ENCODE assay signal across 8 mouse cellular contexts in genomic region chr11:54100045-54100691, GRCm38 (mm10). TPM values are rescaled to one million over a fixed set of nuclear protein-coding genes. Genes with fewer than 3 reads are reported as not detected.
DNase-seq lines count a peak whose midpoint lies in the region; ATAC-seq lines count a peak whose summit lies in the region.

TSS of gene P4ha2 (plus strand) at chr11:54100095.

- no peaks in the 10 kb centered on the region for H3K9me3 ChIP-seq in kidney, embryonic 15.5 days (replicated peaks)
- H3K9me3 ChIP-seq in intestine, embryonic 16.5 days (ENCODE audit: control insufficient read depth, low read length) = no peaks in the 10 kb centered on the region
- no peaks in the 10 kb centered on the region for H3K9me3 ChIP-seq in midbrain, embryonic 14.5 days (ENCODE audit: control insufficient read depth, low read length)

- H3K9ac ChIP-seq in kidney, embryonic 15.5 days = peak within 1 kb of the TSS; percentile 64
- peak within 1 kb of the TSS; percentile 78 for H3K9ac ChIP-seq in intestine, embryonic 16.5 days (ENCODE audit: low read depth, low read length)
- H3K9ac ChIP-seq in midbrain, embryonic 14.5 days (replicated peaks; ENCODE audit: low read length) = peak within 1 kb of the TSS; percentile 73

- peaks cover 24% of the 10 kb centered on the region for H3K4me1 ChIP-seq in kidney, embryonic 15.5 days
- H3K4me1 ChIP-seq in intestine, embryonic 16.5 days (ENCODE audit: control insufficient read depth, insufficient read depth, low read length) = peaks cover 13% of the 10 kb centered on the region
- H3K4me1 ChIP-seq in midbrain, embryonic 14.5 days (ENCODE audit: control insufficient read depth, insufficient read depth, low read length) = 0 out of 2 replicates have a peak, but pooled peaks cover 6% of the 10 kb centered on the region

- peak within 1 kb of the TSS; percentile 76 for H3K4me3 ChIP-seq in kidney, embryonic 15.5 days (replicated peaks)
- peak within 1 kb of the TSS; percentile 76 for H3K4me3 ChIP-seq in intestine, embryonic 16.5 days (ENCODE audit: low read length)
- peak within 1 kb of the TSS; percentile 60 for H3K4me3 ChIP-seq in midbrain, embryonic 14.5 days (replicated peaks; ENCODE audit: low read depth, low read length)

- ATAC-seq in kidney, embryonic 15.5 days (replicated peaks; ENCODE audit: low FRiP score) = peak; percentile 22; the same call in 1 of the 2 replicates
- peak; percentile 38 for ATAC-seq in intestine, embryonic 16.5 days
- ATAC-seq in midbrain, embryonic 14.5 days (ENCODE audit: low FRiP score, low TSS enrichment) = no peak; the same call in 1 of the 2 replicates
- ATAC-seq in granulocyte monocyte progenitor cell, adult 5-6 weeks (replicated peaks; ENCODE audit: poor library complexity, severe bottlenecking) = no peak

- H3K27me3 ChIP-seq in kidney, embryonic 15.5 days = 0 out of 2 replicates have a peak, but pooled peaks cover 8% of the 10 kb centered on the region
- H3K27me3 ChIP-seq in intestine, embryonic 16.5 days (replicated peaks; ENCODE audit: control insufficient read depth, insufficient read depth, low read length) = no peaks in the 10 kb centered on the region
- H3K27me3 ChIP-seq in midbrain, embryonic 14.5 days (ENCODE audit: control insufficient read depth, insufficient read depth, low read length) = 0 out of 2 replicates have a peak, but pooled peaks cover 13% of the 10 kb centered on the region

- WGBS in kidney, embryonic 15.5 days = 40% methylated on average over 10 of the region's 10 CpGs
- WGBS in intestine, embryonic 16.5 days = 50% methylated on average over 10 of the region's 10 CpGs
- 46% methylated on average over 10 of the region's 10 CpGs for WGBS in midbrain, embryonic 14.5 days

- DNase-seq in kidney, postnatal 4 days = no peak
- no peak for DNase-seq in adrenal gland, postnatal 10 days
- DNase-seq in gastrocnemius, postnatal 25 days = no peak
- no peak for DNase-seq in midbrain, embryonic 14.5 days
- no peak for DNase-seq in B cell, adult 2 months

- no peaks in the 10 kb centered on the region for H3K36me3 ChIP-seq in kidney, embryonic 15.5 days
- H3K36me3 ChIP-seq in intestine, embryonic 16.5 days (ENCODE audit: control insufficient read depth, insufficient read depth, low read length) = no peaks in the 10 kb centered on the region
- H3K36me3 ChIP-seq in midbrain, embryonic 14.5 days (ENCODE audit: control insufficient read depth, insufficient read depth, low read length) = no peaks in the 10 kb centered on the region

- peak within 1 kb of the TSS; percentile 99 for H3K4me2 ChIP-seq in kidney, embryonic 15.5 days
- H3K4me2 ChIP-seq in intestine, embryonic 16.5 days (ENCODE audit: low read depth, low read length) = peak within 1 kb of the TSS; percentile 97
- peak within 1 kb of the TSS; percentile 99 for H3K4me2 ChIP-seq in midbrain, embryonic 14.5 days (ENCODE audit: low read length)

- H3K27ac ChIP-seq in kidney, embryonic 15.5 days = no peak within 1 kb of the TSS; the same call in 1 of the 2 replicates
- peak within 1 kb of the TSS; percentile 49 for H3K27ac ChIP-seq in intestine, embryonic 16.5 days (ENCODE audit: low read length)
- H3K27ac ChIP-seq in midbrain, embryonic 14.5 days (replicated peaks; ENCODE audit: low read depth, low read length) = no peak within 1 kb of the TSS

RNA-seq across cellular contexts. Expression of gene P4ha2, which starts in this region (rescaled TPM):
- polyA plus RNA-seq in kidney, embryonic 15.5 days (2015; fragmentation: Nextera tagmentation; extraction: Ambion mirVana) = 36.6 and 44.5 TPM in 2 replicates
- 10 to 100 TPM; 18.6 to 20.1 TPM for total RNA-seq in adrenal gland, postnatal 10 days (2021)
- 10 to 100 TPM; 25.6 to 32.3 TPM for total RNA-seq in gastrocnemius, postnatal 25 days (2021)
- 43.7 and 46.2 TPM in 2 replicates for polyA plus RNA-seq in intestine, embryonic 16.5 days (2015; fragmentation: Nextera tagmentation; extraction: Ambion mirVana)
- polyA plus RNA-seq in midbrain, embryonic 14.5 days (2014; fragmentation: Nextera tagmentation; extraction: Ambion mirVana) = 6.5 and 10.5 TPM in 2 replicates
- not detected in 2 replicates for total RNA-seq in granulocyte monocyte progenitor cell, adult 5-6 weeks (2014; fragmentation: Nextera tagmentation)
- total RNA-seq in granulocyte monocyte progenitor cell, adult 5-6 weeks (2017) = not detected in 2 replicates

Comparison
In these comparisons a context has a peak if more than half of its experiments do, and no peak if none do; other contexts are left out.
1. RNA of gene P4ha2 (total RNA-seq): 25.6 to 32.3 TPM in gastrocnemius, postnatal 25 days and 18.6 to 20.1 TPM in adrenal gland, postnatal 10 days; not detected in granulocyte monocyte progenitor cell, adult 5-6 weeks; every median in the first group is over 10 times any median in the second.
2. ATAC-seq: peak in kidney, embryonic 15.5 days (single experiment) and intestine, embryonic 16.5 days (single experiment); none in midbrain, embryonic 14.5 days (single experiment) and granulocyte monocyte progenitor cell, adult 5-6 weeks (single experiment).
3. Peak in every context shown above with its lines, with median percentiles within 50 percentile points of each other: H3K4me2 ChIP-seq, H3K4me3 ChIP-seq and H3K9ac ChIP-seq.